Mouse (Mus musculus) granulocyte monocyte progenitor cell, adult 5-6 weeks (primary cell): Measurements from ENCODE around the gene Ikbke. TPM values are rescaled to one million over a fixed set of nuclear protein-coding genes. Genes with fewer than 3 reads are reported as not detected.
A peak's percentile ranks its signal among the peaks of the same experiment; 100 is the strongest.
"Not testable (repeated sequence)": the region's sequence is repeated elsewhere in the genome, so short reads cannot be mapped to it uniquely, and the experiment has no call there.

Experiments
- ATAC-seq: replicated peaks from 2 replicates; pipeline ENCODE4 v1.8.0; 2016; ENCODE audit warnings: mild to moderate bottlenecking, moderate TSS enrichment, inconsistent platforms; ENCODE audit not compliant: poor library complexity, severe bottlenecking
- total RNA-seq, 2 experiments: library from RNA; stranded (forward) in 1 of 2; stranded (reverse) in 1 of 2; fragments of 200-712, 200-1000 nt in 1 of 2; fragments of >200 nt in 1 of 2; fragmentation: Nextera tagmentation in 1 of 2; gene quantifications; 2 replicates each; pipeline ENCODE4 v1.2.3; 2014 to 2017

The Ikbke gene
- total RNA-seq (2014; fragmentation: Nextera tagmentation) (57.6 and 57.9 TPM in 2 replicates), total RNA-seq (2017) (26.2 and 31.7 TPM in 2 replicates)

DNA sequence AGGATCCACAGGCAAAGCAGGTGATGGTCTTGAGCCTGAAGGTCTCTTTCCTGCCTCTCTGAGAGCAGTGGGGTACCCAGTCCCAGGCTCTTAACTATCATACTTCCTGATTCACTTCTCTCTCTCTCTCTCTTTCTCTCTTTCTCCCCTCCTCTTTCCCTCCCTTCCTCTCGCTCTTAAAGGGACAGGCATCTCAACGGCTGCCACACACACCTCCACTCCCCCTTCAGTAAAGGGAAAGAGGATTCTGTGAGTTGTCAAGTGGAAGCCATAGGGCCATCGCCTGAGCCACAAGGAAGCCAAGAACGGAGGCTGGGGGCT lies at the start of gene Ikbke:
Gene Ikbke, minus strand, starts transcription at position 151 of the 321 bp plus-strand sequence.
- peak; percentile 13; the same call in 1 of the 2 replicates for ATAC-seq

DNA sequence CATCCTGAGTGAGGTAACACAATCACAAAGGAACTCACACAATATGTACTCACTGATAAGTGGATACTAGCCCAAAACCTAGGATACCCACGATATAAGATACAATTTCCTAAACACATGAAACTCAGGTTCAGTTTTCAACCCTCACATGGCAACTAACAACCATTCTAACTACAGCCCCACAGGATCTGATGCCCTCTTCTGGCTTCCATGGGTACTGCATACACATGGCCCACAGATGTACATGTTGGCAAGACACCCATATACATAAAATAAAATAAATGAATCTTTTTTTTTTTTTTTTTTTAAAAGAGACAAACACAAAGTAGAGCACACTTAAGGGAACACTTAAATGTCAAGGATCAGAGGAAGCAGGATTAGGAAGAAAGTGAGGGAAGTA lies 49.7 kb upstream of the Ikbke start:
- not testable (repeated sequence) for ATAC-seq

- ATAC-seq, result no peak
These were observed 47.8 kb upstream of the Ikbke start for GRCm38 (mm10) chr1:131327167-131327566.

DNA sequence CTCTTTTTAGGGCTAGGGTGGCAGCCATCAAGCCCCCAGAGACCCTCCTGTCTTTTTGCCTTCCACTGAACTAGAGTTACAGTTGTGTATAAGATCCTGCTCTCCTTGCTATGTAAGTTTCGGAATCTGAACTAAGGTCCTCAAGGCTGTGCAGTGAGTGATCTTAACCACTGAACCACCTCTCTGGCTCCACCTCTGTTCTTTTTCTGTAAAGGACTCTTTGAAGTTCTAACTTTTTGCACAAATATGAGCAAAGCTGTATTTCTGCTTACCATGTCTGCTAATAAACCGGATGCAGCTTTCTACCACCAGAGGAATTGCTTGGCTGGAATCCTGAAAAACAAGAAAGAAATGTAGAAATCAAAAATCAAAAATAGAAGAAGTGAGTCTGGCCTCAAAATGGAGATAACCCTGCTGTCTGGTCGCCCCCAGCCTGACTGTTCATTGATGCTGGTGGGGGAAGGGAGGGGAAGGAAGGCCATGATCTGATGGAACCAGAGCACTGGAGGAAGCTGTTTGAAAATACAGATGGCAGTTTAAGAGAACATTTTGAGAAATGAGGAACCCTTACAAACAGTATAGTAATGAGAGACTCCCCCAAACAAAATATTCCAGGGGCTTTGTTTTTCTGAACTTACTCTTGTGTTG lies 45.5 kb upstream of the Ikbke start:
- ATAC-seq, result no peak

- no peak for ATAC-seq
These were observed 40.4 kb upstream of the Ikbke start for GRCm38 (mm10) chr1:131319598-131320330.

DNA sequence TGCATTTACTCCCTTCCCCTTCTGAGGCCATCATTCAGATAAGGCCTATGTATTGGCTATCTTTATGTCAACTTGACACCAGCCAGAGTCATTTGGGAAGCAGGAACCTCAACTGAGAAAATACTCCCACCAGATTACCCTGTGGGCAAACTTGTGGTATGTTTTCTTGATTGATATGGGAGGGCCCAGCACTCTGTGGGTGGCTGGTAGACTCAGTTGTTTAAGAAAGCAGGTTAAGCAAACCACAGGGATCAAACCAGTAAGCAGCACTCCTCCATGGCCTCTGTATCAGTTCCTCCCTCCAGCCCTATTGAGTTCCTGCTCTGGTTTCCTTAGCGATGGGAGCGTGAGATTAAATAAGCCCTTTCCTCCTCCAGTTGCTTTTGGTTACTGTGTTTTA lies 39.0 kb upstream of the Ikbke start:
- no peak for ATAC-seq

DNA sequence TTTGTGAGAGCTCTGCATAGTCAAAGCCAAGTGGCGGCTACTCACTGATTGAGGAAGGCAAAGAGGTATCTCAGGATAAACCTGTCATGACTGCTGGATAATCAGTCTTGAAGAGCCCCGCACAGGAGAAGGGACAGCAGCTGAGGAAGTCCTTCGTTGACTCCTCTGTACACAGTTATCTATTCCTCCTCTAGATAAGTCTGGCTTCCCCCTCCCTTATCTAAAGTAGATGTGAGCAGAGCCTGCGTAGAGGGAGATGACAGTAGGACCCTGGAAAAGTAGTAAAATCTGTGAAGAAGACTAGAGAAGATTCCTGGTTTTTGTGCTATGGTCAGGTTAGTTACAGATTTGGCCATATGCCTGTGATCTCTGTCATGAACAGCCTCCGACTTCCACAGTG lies 38.2 kb upstream of the Ikbke start:
- ATAC-seq, result no peak

GRCm38 (mm10) chr1:131311284-131311683 lies 31.9 kb upstream of the Ikbke start:
- no peak for ATAC-seq

DNA sequence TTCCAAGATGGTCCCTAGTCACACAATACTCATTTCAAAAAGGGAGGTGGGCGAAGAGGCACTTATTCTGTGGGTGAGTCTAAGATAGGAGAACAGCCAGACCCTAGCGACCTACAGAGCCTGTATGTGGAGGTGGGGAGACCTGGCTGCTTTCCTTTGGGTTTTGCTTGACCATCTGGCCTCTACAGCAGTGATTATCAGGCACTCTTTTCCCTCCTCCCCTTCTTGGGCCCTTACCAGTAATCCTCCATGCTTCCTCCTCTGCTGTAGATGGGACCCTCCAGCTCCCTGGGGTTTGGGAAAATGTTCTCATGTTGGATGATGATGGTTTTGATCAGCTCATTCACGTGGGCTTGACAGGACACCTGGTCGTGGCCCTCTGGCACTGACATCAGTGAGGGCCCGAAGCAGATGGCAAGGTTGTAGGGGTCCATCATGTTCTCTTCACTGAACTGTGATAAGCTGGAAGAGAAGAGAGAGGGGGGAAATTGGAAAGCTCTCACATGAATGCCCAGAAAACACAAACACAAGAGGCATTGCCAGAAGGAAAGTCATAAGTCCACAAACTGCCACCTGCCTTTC lies 30.9 kb upstream of the Ikbke start:
- no peak for ATAC-seq

DNA sequence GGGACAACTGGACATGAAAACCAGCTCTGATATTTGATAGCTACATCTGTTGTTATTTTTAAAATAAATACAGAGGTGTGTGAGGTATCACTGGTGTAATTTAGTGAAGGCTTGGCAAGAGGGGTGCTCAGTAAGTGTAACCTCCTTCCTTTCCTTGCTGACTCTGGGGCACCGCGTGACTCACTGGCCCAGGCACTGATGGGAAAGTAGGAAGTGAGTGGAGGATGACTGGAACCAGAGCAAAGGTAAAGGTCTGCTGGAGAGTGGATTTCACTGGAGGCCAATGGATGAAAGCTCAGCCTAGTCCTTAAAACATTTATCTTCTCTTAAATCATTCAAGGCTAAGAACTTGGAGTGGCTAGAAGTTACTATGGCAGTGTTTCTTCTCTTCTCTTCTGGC lies 21.3 kb upstream of the Ikbke start:
- no peak for ATAC-seq

GRCm38 (mm10) chr1:131299788-131300187 lies 20.4 kb upstream of the Ikbke start:
- no peak for ATAC-seq

DNA sequence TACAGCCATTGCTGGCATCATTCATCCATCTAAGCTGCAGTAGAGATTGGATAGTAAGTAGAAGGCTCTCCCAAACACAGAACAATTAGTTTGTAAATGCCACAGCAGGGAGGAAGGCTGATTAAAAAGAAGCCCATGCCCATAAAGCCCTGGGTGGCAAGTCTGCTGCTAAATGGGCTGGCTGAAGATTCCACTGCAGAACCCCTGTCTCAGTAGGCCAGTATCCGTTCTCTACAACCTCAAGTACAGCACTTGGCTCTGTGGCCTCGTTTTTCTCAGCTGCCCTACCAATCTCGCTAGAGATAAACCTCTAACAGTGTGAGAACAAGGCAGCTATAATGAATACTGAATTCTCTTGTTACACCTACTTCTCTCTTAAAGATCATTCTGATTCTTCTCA lies 19.8 kb upstream of the Ikbke start:
- no peak for ATAC-seq

DNA sequence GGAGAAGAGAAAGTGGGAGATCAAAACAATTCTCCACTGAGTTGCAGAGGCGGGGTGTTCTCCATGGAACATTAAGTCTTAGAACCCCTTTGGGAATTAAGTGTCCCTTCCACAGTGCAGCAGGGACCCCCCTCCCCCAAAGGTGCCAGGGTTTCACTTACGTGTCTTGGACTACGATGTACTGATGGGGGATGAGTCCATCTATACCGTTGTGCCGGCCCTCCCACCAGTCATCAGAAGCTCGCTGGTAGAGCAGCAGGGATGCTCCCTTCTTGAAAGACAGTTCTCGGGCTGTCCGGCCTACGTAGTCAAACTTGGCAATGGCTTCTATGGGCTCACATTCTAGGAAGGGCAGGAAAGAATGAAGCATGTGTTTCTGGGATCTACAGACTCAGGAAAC lies 18.8 kb upstream of the Ikbke start:
- ATAC-seq, result no peak

DNA sequence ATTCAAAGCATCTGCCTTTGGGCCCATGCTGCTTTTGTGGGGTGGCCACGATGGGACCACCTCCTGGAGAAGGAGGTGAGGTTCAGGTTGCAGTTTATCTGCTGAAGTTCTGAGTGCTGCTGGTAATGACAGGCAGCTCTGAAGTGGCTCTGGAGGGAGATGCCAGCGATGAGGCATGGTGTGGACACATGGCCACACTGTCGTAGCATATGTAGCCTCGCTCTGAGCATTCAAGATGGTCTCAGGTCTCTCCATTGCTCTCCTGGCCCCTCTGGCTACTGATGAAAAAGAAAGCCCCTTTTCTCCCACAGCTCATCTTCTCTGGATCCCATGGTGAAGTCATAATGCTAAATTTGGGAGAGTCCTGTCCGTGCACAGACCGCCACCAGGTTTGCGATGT lies 17.3 kb upstream of the Ikbke start:
- ATAC-seq, result no peak

DNA sequence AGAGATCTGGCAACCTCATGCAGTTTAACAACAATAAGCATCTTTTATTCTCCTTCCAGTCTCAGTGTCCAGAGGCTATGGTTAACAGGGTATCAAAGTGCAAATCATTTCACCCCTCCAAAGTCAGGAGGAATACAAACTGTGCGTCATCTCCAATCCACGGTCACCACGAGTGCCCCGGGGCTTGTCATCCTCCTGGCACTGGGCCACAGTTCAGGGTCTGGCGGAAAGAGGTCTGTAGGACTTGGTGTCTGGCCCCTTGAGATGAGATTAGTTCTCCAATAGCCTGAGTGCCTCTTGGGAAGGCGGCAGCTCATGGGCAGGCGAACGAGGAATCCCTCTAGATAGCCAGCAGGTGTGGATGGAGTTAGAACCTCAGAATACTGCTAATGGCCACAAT lies 15.8 kb upstream of the Ikbke start:
- ATAC-seq, result no peak

DNA sequence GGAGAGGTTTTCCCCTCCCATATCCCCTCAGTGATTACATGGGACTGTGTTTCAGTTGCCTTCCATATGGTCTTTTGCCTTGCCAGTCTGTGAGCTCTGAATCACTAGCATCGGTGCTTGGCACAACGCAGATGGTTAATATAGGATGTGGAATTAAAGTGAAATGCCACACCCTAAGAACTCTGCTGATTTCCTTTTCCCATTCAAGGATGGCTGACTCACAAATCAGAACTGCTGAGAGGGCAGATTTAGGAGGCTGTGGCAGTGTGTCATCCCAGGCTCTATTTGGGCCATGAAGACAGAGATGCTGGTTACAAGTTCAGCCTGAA lies 14.5 kb upstream of the Ikbke start:
- no peak for ATAC-seq

- no peak for ATAC-seq
These were observed 14.0 kb upstream of the Ikbke start for GRCm38 (mm10) chr1:131293221-131293921.

DNA sequence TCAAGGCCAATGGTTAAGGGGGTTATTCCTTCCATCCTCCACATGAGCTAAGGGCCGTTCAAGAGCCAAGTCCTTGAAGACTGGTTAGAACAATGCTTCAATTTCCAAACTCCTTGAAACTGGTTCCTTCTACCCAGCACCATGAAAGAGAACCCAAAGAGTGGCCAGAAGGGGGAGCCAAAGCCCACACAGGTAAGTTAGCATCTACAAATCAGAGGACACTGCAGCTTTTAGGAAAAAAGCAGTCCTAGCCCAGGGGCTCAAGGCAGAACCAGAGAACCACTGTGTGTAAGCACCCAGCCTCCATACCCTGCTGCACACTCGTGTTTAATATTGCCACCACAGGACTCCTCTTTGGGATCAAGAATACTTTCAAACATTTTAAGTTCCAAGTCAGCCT lies 11.2 kb upstream of the Ikbke start:
- ATAC-seq, result 0 out of 2 replicates have a peak, but pooled peaks have one; percentile 25

DNA sequence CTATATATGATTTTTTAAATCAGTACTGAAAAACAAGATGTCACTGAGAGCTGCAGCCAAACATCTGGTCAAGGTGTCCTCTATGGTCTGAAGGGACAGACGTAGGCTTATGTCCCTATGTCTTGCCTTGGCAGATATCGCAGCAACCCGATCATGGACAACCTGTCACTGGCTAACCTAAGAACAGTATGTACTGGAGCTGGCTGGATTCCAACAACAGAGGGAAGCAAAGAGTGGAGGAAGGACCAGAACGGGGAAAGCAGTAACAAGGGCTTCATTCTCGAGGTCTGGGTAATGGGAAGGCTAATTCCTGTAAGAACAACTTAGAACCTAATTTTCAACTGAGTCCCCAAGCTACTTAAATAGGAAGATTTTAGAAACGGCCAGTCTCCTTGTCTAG lies 9.5 kb upstream of the Ikbke start:
- ATAC-seq, result no peak

GRCm38 (mm10) chr1:131287267-131287666 lies 7.9 kb upstream of the Ikbke start:
- ATAC-seq, result peak; percentile 61

DNA sequence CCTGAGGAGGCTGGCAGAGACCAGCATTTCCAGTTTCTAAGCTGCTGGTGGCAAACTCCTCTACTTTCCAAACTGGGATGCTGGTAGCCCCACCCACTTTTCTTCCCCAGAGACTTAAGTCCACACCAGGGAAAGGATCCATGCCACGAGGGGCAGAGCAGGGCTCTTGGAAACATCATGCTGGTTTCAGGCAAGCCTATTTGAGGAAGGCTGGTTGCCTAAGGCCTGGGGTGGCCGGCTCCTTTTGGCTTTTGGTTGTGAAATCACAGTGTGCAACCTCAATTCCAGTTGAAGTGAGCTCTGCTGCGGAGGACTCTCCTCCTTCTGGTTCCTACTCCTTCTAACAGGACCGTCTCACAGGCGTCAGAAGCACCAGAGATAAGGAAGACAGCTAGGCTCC lies 7.4 kb upstream of the Ikbke start:
- ATAC-seq, result peak; percentile 78
